Mouse (Mus musculus): ENCODE results near the gene Man1a2.

The Man1a2 gene

GRCm38 (mm10) chr3:100561561-100562175 lies 123.6 kb downstream of the Man1a2 start:
- DNase-seq, result no peak

GRCm38 (mm10) chr3:100559431-100559830 lies 125.9 kb downstream of the Man1a2 start:
- DNase-seq, result no peak

- DNase-seq, result no peak
Measured at GRCm38 (mm10) chr3:100558211-100558708, 127.0 kb downstream of the Man1a2 start.

- no peak for DNase-seq
Measured at GRCm38 (mm10) chr3:100554843-100555242, 130.5 kb downstream of the Man1a2 start.

- no peak for DNase-seq
Measured at GRCm38 (mm10) chr3:100552171-100552570, 133.1 kb downstream of the Man1a2 start.

- no peak for DNase-seq
Measured at GRCm38 (mm10) chr3:100547913-100548292, 137.4 kb downstream of the Man1a2 start.

GRCm38 (mm10) chr3:100547162-100547912 lies 138.0 kb downstream of the Man1a2 start:
- no peak for DNase-seq

- no peak for DNase-seq
Measured at GRCm38 (mm10) chr3:100536686-100537085, 148.6 kb downstream of the Man1a2 start.

- no peak for DNase-seq
Measured at GRCm38 (mm10) chr3:100535902-100536301, 149.4 kb downstream of the Man1a2 start.

- DNase-seq, result no peak
Measured at GRCm38 (mm10) chr3:100535298-100535697, 150.0 kb downstream of the Man1a2 start.

- DNase-seq, result no peak
Measured at GRCm38 (mm10) chr3:100534394-100534793, 150.9 kb downstream of the Man1a2 start.

GRCm38 (mm10) chr3:100533429-100533828 lies 151.9 kb downstream of the Man1a2 start:
- no peak for DNase-seq

GRCm38 (mm10) chr3:100530919-100531318 lies 154.4 kb downstream of the Man1a2 start:
- no peak for DNase-seq

GRCm38 (mm10) chr3:100530244-100530788 lies 155.0 kb downstream of the Man1a2 start:
- no peak for DNase-seq

GRCm38 (mm10) chr3:100522671-100523070 lies 162.6 kb downstream of the Man1a2 start:
- DNase-seq, result no peak

- no peak for DNase-seq
Measured at GRCm38 (mm10) chr3:100521626-100522025, 163.7 kb downstream of the Man1a2 start.

- no peak for DNase-seq
Measured at GRCm38 (mm10) chr3:100515754-100516141, 169.6 kb downstream of the Man1a2 start.

GRCm38 (mm10) chr3:100515093-100515753 lies 170.1 kb downstream of the Man1a2 start:
- no peak for DNase-seq
